Mouse (Mus musculus): Measurements from ENCODE around the gene Dnase2a.

- TF ChIP-seq RAD21 (IDR thresholded peaks at IDR 0.05; ENCODE audit: low read depth, low read length) (peak; percentile 84), CTCF (IDR thresholded peaks at IDR 0.05 in 2 of 3, conservative IDR thresholded peaks at IDR 0.05 in 1 of 3; ENCODE audit: control insufficient read depth in 1 of 3, insufficient read depth in 1 of 3, low read depth in 2 of 3, low read length in 3 of 3, poor library complexity in 1 of 3, severe bottlenecking in 1 of 3) (peak; percentile 69 to 95 (median 89)), POLR2A (IDR thresholded peaks at IDR 0.05; ENCODE audit: control insufficient read depth in 1 of 2, insufficient read depth in 1 of 2, low read depth in 1 of 2, low read length in 2 of 2, poor library complexity in 1 of 2) (no peak), GATA1 (IDR thresholded peaks at IDR 0.05; ENCODE audit: low read depth, low read length) (no peak), MAFK (IDR thresholded peaks at IDR 0.05; ENCODE audit: borderline replicate concordance, low read depth, low read length) (no peak), USF2 (IDR thresholded peaks at IDR 0.05; ENCODE audit: borderline replicate concordance in 1 of 2, insufficient read depth in 1 of 2, low read depth in 1 of 2, low read length in 2 of 2) (no peak), ETS1 (IDR thresholded peaks at IDR 0.05; ENCODE audit: low read depth, low read length) (no peak), USF1 (IDR thresholded peaks at IDR 0.05; ENCODE audit: low read depth, low read length) (no peak)
Observed at GRCm38 (mm10) chr8:84956768-84957167, 48.4 kb downstream of the Dnase2a start.
